Mouse (Mus musculus): Measurements from ENCODE around the gene Dusp1. TPM values are rescaled to one million over a fixed set of nuclear protein-coding genes. Genes with fewer than 3 reads are reported as not detected.

Dusp1 gene
- polyA plus RNA-seq, 1 experiment from 2014 or later, result 36.9 TPM

DNA sequence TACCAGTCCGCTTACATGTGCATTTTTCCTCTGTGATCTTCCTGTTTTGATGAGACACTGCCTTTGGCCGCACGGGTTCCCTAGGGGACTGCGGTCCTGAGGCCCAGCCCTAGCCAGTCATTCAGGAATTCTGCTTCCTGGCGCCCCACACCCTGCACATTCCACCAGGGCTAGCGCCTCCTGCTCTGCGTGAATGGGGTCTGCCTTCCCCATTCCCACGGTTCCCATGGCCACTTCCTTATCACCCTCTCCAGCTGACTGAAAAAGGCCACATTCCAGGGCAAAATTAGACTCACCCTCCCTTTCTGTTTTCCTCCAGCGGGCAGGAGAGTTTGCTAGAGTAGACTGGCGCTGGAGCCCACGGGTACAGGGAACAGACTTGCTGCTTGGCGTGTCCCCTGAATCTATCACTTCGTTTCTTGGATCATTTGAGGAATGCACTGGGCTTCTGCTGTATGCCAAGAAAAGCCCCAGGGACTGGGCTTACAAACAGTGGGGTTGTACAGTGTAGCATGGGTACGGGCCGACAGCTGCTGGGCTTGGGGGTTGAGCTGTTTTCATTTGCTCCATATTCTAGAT, 22.7 kb upstream of the Dusp1 start:
- H3K4me1 ChIP-seq (ENCODE audit: control insufficient read depth in 2 of 2, insufficient read depth in 2 of 2, low read length in 2 of 2), result peaks cover 37 to 58% of the 10 kb centered on the region in 2 experiments
- WGBS, result 1% methylated on average over 15 of the region's 15 CpGs
- peak; percentile 83 for ATAC-seq (ENCODE audit: insufficient number of reproducible peaks, insufficient read depth, low FRiP score, low read depth)
- peak overlapping the region; percentile 2 to 10; a peak in 2 of 4 replicates for H3K4me3 ChIP-seq (ENCODE audit: control insufficient read depth in 1 of 2, insufficient read depth in 1 of 2, low read depth in 1 of 2, low read length in 2 of 2)
- peak overlapping the region; percentile 70 for H3K9ac ChIP-seq (ENCODE audit: low read length)
- peak overlapping the region; percentile 60 for H3K4me2 ChIP-seq (ENCODE audit: low read length)
- no peaks in the 10 kb centered on the region for H3K9me3 ChIP-seq (ENCODE audit: control insufficient read depth, low read length)
- H3K27ac ChIP-seq (replicated peaks in 1 of 2; ENCODE audit: control insufficient read depth in 1 of 2, insufficient read depth in 1 of 2, low read depth in 2 of 2, low read length in 2 of 2), result peak overlapping the region; percentile 94 to 95
- peaks cover 14% of the 10 kb centered on the region; the same call in 1 of the 2 replicates for H3K36me3 ChIP-seq (ENCODE audit: control insufficient read depth, insufficient read depth, low read length)
- no peaks in the 10 kb centered on the region for H3K27me3 ChIP-seq (ENCODE audit: control insufficient read depth, insufficient read depth, low read length)

- no peak for ATAC-seq (ENCODE audit: insufficient number of reproducible peaks, insufficient read depth, low FRiP score, low read depth)
Observed at GRCm38 (mm10) chr17:26584063-26584462, 22.1 kb upstream of the Dusp1 start.

GRCm38 (mm10) chr17:26583606-26584005, 21.7 kb upstream of the Dusp1 start:
- Histone ChIP-seq H3K4me2 (ENCODE audit: low read length) (peak overlapping the region; percentile 60), H3K9ac (ENCODE audit: low read length) (peak overlapping the region; percentile 70), H3K27me3 (ENCODE audit: control insufficient read depth, insufficient read depth, low read length) (no peaks in the 10 kb centered on the region), H3K27ac (replicated peaks in 1 of 2; ENCODE audit: control insufficient read depth in 1 of 2, insufficient read depth in 1 of 2, low read depth in 2 of 2, low read length in 2 of 2) (peak overlapping the region; percentile 94 to 95), H3K36me3 (ENCODE audit: control insufficient read depth, insufficient read depth, low read length) (peaks cover 14% of the 10 kb centered on the region; the same call in 1 of the 2 replicates), H3K4me3 (ENCODE audit: control insufficient read depth in 1 of 2, insufficient read depth in 1 of 2, low read depth in 1 of 2, low read length in 2 of 2) (no peak overlapping the region), H3K9me3 (ENCODE audit: control insufficient read depth, low read length) (no peaks in the 10 kb centered on the region), H3K4me1 (ENCODE audit: control insufficient read depth in 2 of 2, insufficient read depth in 2 of 2, low read length in 2 of 2) (peaks cover 47 to 68% of the 10 kb centered on the region in 2 experiments)
- no peak for ATAC-seq (ENCODE audit: insufficient number of reproducible peaks, insufficient read depth, low FRiP score, low read depth)
- 63% methylated on average over 6 of the region's 6 CpGs for WGBS

More at GRCm38 (mm10) chr17:26584063-26584462, 22.1 kb upstream of the Dusp1 start:
- WGBS, result 7% methylated on average over 4 of the region's 4 CpGs
- peaks cover 14% of the 10 kb centered on the region; the same call in 1 of the 2 replicates for H3K36me3 ChIP-seq (ENCODE audit: control insufficient read depth, insufficient read depth, low read length)
- H3K27ac ChIP-seq (replicated peaks in 1 of 2; ENCODE audit: control insufficient read depth in 1 of 2, insufficient read depth in 1 of 2, low read depth in 2 of 2, low read length in 2 of 2), result peak overlapping the region; percentile 94 to 95
- H3K9me3 ChIP-seq (ENCODE audit: control insufficient read depth, low read length), result no peaks in the 10 kb centered on the region
- H3K4me1 ChIP-seq (ENCODE audit: control insufficient read depth in 2 of 2, insufficient read depth in 2 of 2, low read length in 2 of 2), result peaks cover 43 to 63% of the 10 kb centered on the region in 2 experiments
- H3K4me2 ChIP-seq (ENCODE audit: low read length), result peak overlapping the region; percentile 60
- H3K4me3 ChIP-seq (ENCODE audit: control insufficient read depth in 1 of 2, insufficient read depth in 1 of 2, low read depth in 1 of 2, low read length in 2 of 2), result peak overlapping the region in 1 of 2 experiments; percentile 2; a peak in 1 of 4 replicates
- no peaks in the 10 kb centered on the region for H3K27me3 ChIP-seq (ENCODE audit: control insufficient read depth, insufficient read depth, low read length)
- H3K9ac ChIP-seq (ENCODE audit: low read length), result peak overlapping the region; percentile 70

- no peak for ATAC-seq (ENCODE audit: insufficient number of reproducible peaks, insufficient read depth, low FRiP score, low read depth)
- Histone ChIP-seq H3K9me3 (ENCODE audit: control insufficient read depth, low read length) (no peaks in the 10 kb centered on the region), H3K9ac (ENCODE audit: low read length) (no peak overlapping the region), H3K36me3 (ENCODE audit: control insufficient read depth, insufficient read depth, low read length) (peaks cover 14% of the 10 kb centered on the region; the same call in 1 of the 2 replicates), H3K4me1 (ENCODE audit: control insufficient read depth in 2 of 2, insufficient read depth in 2 of 2, low read length in 2 of 2) (peaks cover 49 to 73% of the 10 kb centered on the region in 2 experiments), H3K4me3 (ENCODE audit: control insufficient read depth in 1 of 2, insufficient read depth in 1 of 2, low read depth in 1 of 2, low read length in 2 of 2) (no peak overlapping the region), H3K27ac (replicated peaks in 1 of 2; ENCODE audit: control insufficient read depth in 1 of 2, insufficient read depth in 1 of 2, low read depth in 2 of 2, low read length in 2 of 2) (peak overlapping the region; percentile 37 to 95; a peak in 3 of 4 replicates), H3K4me2 (ENCODE audit: low read length) (no peak overlapping the region), H3K27me3 (ENCODE audit: control insufficient read depth, insufficient read depth, low read length) (no peaks in the 10 kb centered on the region)
- 92% methylated on average over 9 of the region's 9 CpGs for WGBS
Observed at GRCm38 (mm10) chr17:26583056-26583455, 21.1 kb upstream of the Dusp1 start.

- Histone ChIP-seq H3K4me2 (ENCODE audit: low read length) (no peak overlapping the region), H3K36me3 (ENCODE audit: control insufficient read depth, insufficient read depth, low read length) (peaks cover 10% of the 10 kb centered on the region; the same call in 1 of the 2 replicates), H3K4me3 (ENCODE audit: control insufficient read depth in 1 of 2, insufficient read depth in 1 of 2, low read depth in 1 of 2, low read length in 2 of 2) (no peak overlapping the region), H3K9me3 (ENCODE audit: control insufficient read depth, low read length) (no peaks in the 10 kb centered on the region), H3K27ac (replicated peaks in 1 of 2; ENCODE audit: control insufficient read depth in 1 of 2, insufficient read depth in 1 of 2, low read depth in 2 of 2, low read length in 2 of 2) (peak overlapping the region; percentile 37 to 95; a peak in 3 of 4 replicates), H3K9ac (ENCODE audit: low read length) (peak overlapping the region; percentile 36; the same call in 1 of the 2 replicates), H3K4me1 (ENCODE audit: control insufficient read depth in 2 of 2, insufficient read depth in 2 of 2, low read length in 2 of 2) (peaks cover 52 to 75% of the 10 kb centered on the region in 2 experiments), H3K27me3 (ENCODE audit: control insufficient read depth, insufficient read depth, low read length) (no peaks in the 10 kb centered on the region)
- no peak for ATAC-seq (ENCODE audit: insufficient number of reproducible peaks, insufficient read depth, low FRiP score, low read depth)
- WGBS, result 67% methylated on average over 5 of the region's 5 CpGs
Observed at GRCm38 (mm10) chr17:26582297-26582696, 20.4 kb upstream of the Dusp1 start.

GRCm38 (mm10) chr17:26580873-26581401, 19.0 kb upstream of the Dusp1 start:
- Histone ChIP-seq H3K4me2 (ENCODE audit: low read length) (no peak overlapping the region), H3K27me3 (ENCODE audit: control insufficient read depth, insufficient read depth, low read length) (no peaks in the 10 kb centered on the region), H3K9me3 (ENCODE audit: control insufficient read depth, low read length) (no peaks in the 10 kb centered on the region), H3K4me1 (ENCODE audit: control insufficient read depth in 2 of 2, insufficient read depth in 2 of 2, low read length in 2 of 2) (peaks cover 65 to 87% of the 10 kb centered on the region in 2 experiments), H3K4me3 (ENCODE audit: control insufficient read depth in 1 of 2, insufficient read depth in 1 of 2, low read depth in 1 of 2, low read length in 2 of 2) (no peak overlapping the region), H3K9ac (ENCODE audit: low read length) (0 out of 2 replicates have a peak overlapping the region, but pooled peaks have one; percentile 5), H3K27ac (replicated peaks in 1 of 2; ENCODE audit: control insufficient read depth in 1 of 2, insufficient read depth in 1 of 2, low read depth in 2 of 2, low read length in 2 of 2) (no peak overlapping the region), H3K36me3 (ENCODE audit: control insufficient read depth, insufficient read depth, low read length) (peaks cover 8% of the 10 kb centered on the region; the same call in 1 of the 2 replicates)
- 86% methylated on average over 3 of the region's 3 CpGs for WGBS
- ATAC-seq (ENCODE audit: insufficient number of reproducible peaks, insufficient read depth, low FRiP score, low read depth), result no peak

GRCm38 (mm10) chr17:26579396-26579795, 17.5 kb upstream of the Dusp1 start:
- H3K4me2 ChIP-seq (ENCODE audit: low read length), result no peak overlapping the region
- no peak overlapping the region for H3K4me3 ChIP-seq (ENCODE audit: control insufficient read depth in 1 of 2, insufficient read depth in 1 of 2, low read depth in 1 of 2, low read length in 2 of 2)
- H3K9ac ChIP-seq (ENCODE audit: low read length), result no peak overlapping the region
- H3K4me1 ChIP-seq (ENCODE audit: control insufficient read depth in 2 of 2, insufficient read depth in 2 of 2, low read length in 2 of 2), result peaks cover 60 to 85% of the 10 kb centered on the region in 2 experiments
- H3K27ac ChIP-seq (replicated peaks in 1 of 2; ENCODE audit: control insufficient read depth in 1 of 2, insufficient read depth in 1 of 2, low read depth in 2 of 2, low read length in 2 of 2), result 0 out of 4 replicates have a peak overlapping the region, but pooled peaks of 1 of the 2 experiments have one; percentile 37
- ATAC-seq (ENCODE audit: insufficient number of reproducible peaks, insufficient read depth, low FRiP score, low read depth), result no peak
- peaks cover 21% of the 10 kb centered on the region; the same call in 1 of the 2 replicates for H3K36me3 ChIP-seq (ENCODE audit: control insufficient read depth, insufficient read depth, low read length)
- H3K9me3 ChIP-seq (ENCODE audit: control insufficient read depth, low read length), result no peaks in the 10 kb centered on the region
- no peaks in the 10 kb centered on the region for H3K27me3 ChIP-seq (ENCODE audit: control insufficient read depth, insufficient read depth, low read length)
- WGBS, result 39% methylated on average over 6 of the region's 6 CpGs

Data from heart, embryonic 14.5 days (tissue).